Mouse (Mus musculus) spleen, adult 2 months (tissue): ENCODE measurements around the gene Grcc10.

Experiments used
- CTCF ChIP-seq: fragments of 200-500 bp; IDR thresholded peaks from 2 replicates; pipeline ENCODE4 v1.5.1; 2011; ENCODE audit warnings: mild to moderate bottlenecking, inconsistent platforms; ENCODE audit not compliant: insufficient read depth, insufficient read length, insufficient replicate concordance; ENCODE audit errors: extremely low read depth
- POLR2A ChIP-seq: fragments of 200-500 bp; IDR thresholded peaks from 2 replicates; pipeline ENCODE4 v1.6.1; 2011; ENCODE audit warnings: low read depth, low read length, inconsistent platforms

DNA sequence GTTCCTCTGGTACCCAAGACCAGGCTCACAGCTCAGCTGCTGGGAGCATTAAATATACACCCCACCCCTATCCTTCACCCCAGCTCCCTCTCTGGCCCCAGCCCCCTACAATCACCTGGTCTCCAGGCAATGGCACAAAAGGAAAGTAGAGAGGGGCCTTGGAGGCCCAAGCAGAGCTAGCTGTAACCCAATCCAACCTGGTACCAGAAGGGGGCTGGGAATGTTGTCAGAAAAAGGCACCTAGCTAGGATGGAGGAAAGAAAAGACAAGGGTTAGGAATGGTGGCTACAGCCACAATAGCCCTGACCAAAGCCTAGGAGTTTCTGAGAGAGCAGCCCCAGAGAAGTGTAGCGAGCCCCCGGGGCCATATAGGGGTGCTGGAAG, 17.7 kb upstream of the Grcc10 start:
- TF ChIP-seq POLR2A: no peak
- TF ChIP-seq CTCF: no peak
